Mouse (Mus musculus) C2C12 (cell line): ENCODE results near the gene Pde7b.

Experiments used
- CEBPB ChIP-seq: IDR thresholded peaks from one replicate; pipeline ENCODE4 v1.6.1; 2011; ENCODE audit warnings: low read depth, mild to moderate bottlenecking, control low read depth, moderate library complexity
- CTCF ChIP-seq: IDR thresholded peaks from one replicate; pipeline ENCODE4 v1.5.1; 2011; ENCODE audit not compliant: control insufficient read depth, insufficient read depth, insufficient read length
- MYOD1 ChIP-seq: IDR thresholded peaks from one replicate; pipeline ENCODE4 v1.6.1; 2011; ENCODE audit warnings: low read depth; ENCODE audit not compliant: control insufficient read depth, insufficient read length
- USF1 ChIP-seq: IDR thresholded peaks from one replicate; pipeline ENCODE4 v1.6.1; 2011; ENCODE audit warnings: low read depth, mild to moderate bottlenecking, control low read depth, moderate library complexity

- no peak for TF ChIP-seq CTCF
- no peak for TF ChIP-seq USF1
- no peak for TF ChIP-seq CEBPB
- TF ChIP-seq MYOD1: no peak
Measured at GRCm38 (mm10) chr10:20508497-20508896, 216.4 kb downstream of the Pde7b start.
